Mouse (Mus musculus): ENCODE results near the gene Cxcl17. TPM values are rescaled to one million over a fixed set of nuclear protein-coding genes. Genes with fewer than 3 reads are reported as not detected.
A peak's percentile ranks its signal among the peaks of the same experiment; 100 is the strongest.

The Cxcl17 gene
- polyA plus RNA-seq, 1 experiment from 2014 or later, result 0.47 TPM

DNA sequence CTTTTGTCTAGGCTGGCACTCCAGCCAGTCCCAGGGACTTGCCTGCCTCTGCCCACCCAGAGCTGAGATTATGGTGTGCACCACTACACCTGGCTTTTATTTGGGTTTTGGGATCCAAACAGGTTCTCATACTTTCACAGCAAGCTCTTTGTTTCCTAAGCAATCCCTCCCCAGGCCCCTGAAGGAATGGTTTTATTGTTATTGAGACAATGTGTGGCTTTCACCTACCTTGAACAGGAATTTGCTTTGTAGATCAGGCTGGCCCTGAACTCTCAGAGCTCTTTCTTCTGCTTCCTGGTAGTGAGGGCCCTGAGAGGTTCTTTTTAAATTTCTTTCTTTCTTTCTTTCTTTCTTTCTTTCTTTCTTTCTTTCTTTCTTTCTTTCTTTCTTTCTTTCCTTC, 30.1 kb downstream of the Cxcl17 start:
- H3K4me2 ChIP-seq (ENCODE audit: low read length), result no peak overlapping the region
- no peak overlapping the region for H3K4me3 ChIP-seq (replicated peaks; ENCODE audit: low read depth, low read length)
- DNase-seq (ENCODE audit: low spot score) (no peak), ATAC-seq (replicated peaks; ENCODE audit: low FRiP score, low read depth) (no peak)
- H3K36me3 ChIP-seq (ENCODE audit: insufficient read depth, low read length), result peaks cover 30% of the 10 kb centered on the region
- H3K4me1 ChIP-seq (replicated peaks; ENCODE audit: insufficient read depth, low read length), result no peaks in the 10 kb centered on the region; the same call in 1 of the 2 replicates
- no peak for TF ChIP-seq CTCF (IDR thresholded peaks at IDR 0.05; ENCODE audit: low read depth)
- H3K27me3 ChIP-seq (ENCODE audit: insufficient read depth, low read length), result no peaks in the 10 kb centered on the region
- no peak overlapping the region for H3K27ac ChIP-seq
- H3K9ac ChIP-seq (ENCODE audit: low read depth, low read length), result no peak overlapping the region
- H3K9me3 ChIP-seq (replicated peaks; ENCODE audit: low read length), result no peaks in the 10 kb centered on the region

- H3K36me3 ChIP-seq (ENCODE audit: insufficient read depth, low read length), result peaks cover 23% of the 10 kb centered on the region; the same call in 1 of the 2 replicates
- 47% methylated on average over 3 of the region's 3 CpGs for WGBS
- ATAC-seq (replicated peaks; ENCODE audit: low FRiP score, low read depth), result no peak
- H3K9ac ChIP-seq (ENCODE audit: low read depth, low read length), result no peak overlapping the region
- H3K27me3 ChIP-seq (ENCODE audit: insufficient read depth, low read length), result no peaks in the 10 kb centered on the region
- DNase-seq (ENCODE audit: low spot score), result no peak
- H3K4me1 ChIP-seq (replicated peaks; ENCODE audit: insufficient read depth, low read length), result no peaks in the 10 kb centered on the region; the same call in 1 of the 2 replicates
- no peak for TF ChIP-seq CTCF (IDR thresholded peaks at IDR 0.05; ENCODE audit: low read depth)
- no peak overlapping the region for H3K27ac ChIP-seq
- H3K4me3 ChIP-seq (replicated peaks; ENCODE audit: low read depth, low read length), result no peak overlapping the region
- H3K9me3 ChIP-seq (replicated peaks; ENCODE audit: low read length), result no peaks in the 10 kb centered on the region
- H3K4me2 ChIP-seq (ENCODE audit: low read length), result no peak overlapping the region
Observed at GRCm38 (mm10) chr7:25381284-25381680, 31.4 kb downstream of the Cxcl17 start.

- Histone ChIP-seq H3K36me3 (ENCODE audit: insufficient read depth, low read length) (peaks cover 19% of the 10 kb centered on the region; the same call in 1 of the 2 replicates), H3K4me1 (replicated peaks; ENCODE audit: insufficient read depth, low read length) (no peaks in the 10 kb centered on the region; the same call in 1 of the 2 replicates), H3K27me3 (ENCODE audit: insufficient read depth, low read length) (no peaks in the 10 kb centered on the region), H3K9ac (ENCODE audit: low read depth, low read length) (peak overlapping the region; percentile 36), H3K4me3 (replicated peaks; ENCODE audit: low read depth, low read length) (no peak overlapping the region), H3K9me3 (replicated peaks; ENCODE audit: low read length) (no peaks in the 10 kb centered on the region), H3K27ac (no peak overlapping the region), H3K4me2 (ENCODE audit: low read length) (peak overlapping the region; percentile 55)
- DNase-seq (ENCODE audit: low spot score) (no peak), ATAC-seq (replicated peaks; ENCODE audit: low FRiP score, low read depth) (no peak)
- 68% methylated on average over 18 of the region's 18 CpGs for WGBS
- no peak for TF ChIP-seq CTCF (IDR thresholded peaks at IDR 0.05; ENCODE audit: low read depth)
Observed at GRCm38 (mm10) chr7:25380392-25381283, 32.0 kb downstream of the Cxcl17 start.

- ATAC-seq (replicated peaks; ENCODE audit: low FRiP score, low read depth), result peak; percentile 55
- peak overlapping the region; percentile 22; the same call in 1 of the 2 replicates for H3K4me3 ChIP-seq (replicated peaks; ENCODE audit: low read depth, low read length)
- no peaks in the 10 kb centered on the region for H3K27me3 ChIP-seq (ENCODE audit: insufficient read depth, low read length)
- no peaks in the 10 kb centered on the region for H3K9me3 ChIP-seq (replicated peaks; ENCODE audit: low read length)
- H3K36me3 ChIP-seq (ENCODE audit: insufficient read depth, low read length), result peaks cover 16% of the 10 kb centered on the region; the same call in 1 of the 2 replicates
- TF ChIP-seq CTCF (IDR thresholded peaks at IDR 0.05; ENCODE audit: low read depth), result peak; percentile 71
- no peak overlapping the region for H3K27ac ChIP-seq
- peak overlapping the region; percentile 36 for H3K9ac ChIP-seq (ENCODE audit: low read depth, low read length)
- peak overlapping the region; percentile 55 for H3K4me2 ChIP-seq (ENCODE audit: low read length)
- WGBS, result 4% methylated on average over 40 of the region's 42 CpGs
- peak; percentile 88 for DNase-seq (ENCODE audit: low spot score)
- H3K4me1 ChIP-seq (replicated peaks; ENCODE audit: insufficient read depth, low read length), result no peaks in the 10 kb centered on the region
Observed at GRCm38 (mm10) chr7:25379551-25380351, 32.9 kb downstream of the Cxcl17 start.

GRCm38 (mm10) chr7:25378181-25379100, 34.2 kb downstream of the Cxcl17 start:
- ATAC-seq (replicated peaks; ENCODE audit: low FRiP score, low read depth) (no peak), DNase-seq (ENCODE audit: low spot score) (no peak)
- H3K27ac ChIP-seq, result no peak overlapping the region
- H3K9me3 ChIP-seq (replicated peaks; ENCODE audit: low read length), result no peaks in the 10 kb centered on the region
- H3K4me3 ChIP-seq (replicated peaks; ENCODE audit: low read depth, low read length), result no peak overlapping the region
- H3K4me1 ChIP-seq (replicated peaks; ENCODE audit: insufficient read depth, low read length), result no peaks in the 10 kb centered on the region
- no peaks in the 10 kb centered on the region for H3K27me3 ChIP-seq (ENCODE audit: insufficient read depth, low read length)
- H3K36me3 ChIP-seq (ENCODE audit: insufficient read depth, low read length), result peaks cover 8% of the 10 kb centered on the region; the same call in 1 of the 2 replicates
- WGBS, result 77% methylated on average over 13 of the region's 13 CpGs
- no peak overlapping the region for H3K9ac ChIP-seq (ENCODE audit: low read depth, low read length)
- no peak overlapping the region for H3K4me2 ChIP-seq (ENCODE audit: low read length)
- TF ChIP-seq CTCF (IDR thresholded peaks at IDR 0.05; ENCODE audit: low read depth), result no peak

Data from kidney, postnatal 0 days (tissue).